Comparison of ENCODE assay signal across 19 mouse cellular contexts in the genomic region with DNA sequence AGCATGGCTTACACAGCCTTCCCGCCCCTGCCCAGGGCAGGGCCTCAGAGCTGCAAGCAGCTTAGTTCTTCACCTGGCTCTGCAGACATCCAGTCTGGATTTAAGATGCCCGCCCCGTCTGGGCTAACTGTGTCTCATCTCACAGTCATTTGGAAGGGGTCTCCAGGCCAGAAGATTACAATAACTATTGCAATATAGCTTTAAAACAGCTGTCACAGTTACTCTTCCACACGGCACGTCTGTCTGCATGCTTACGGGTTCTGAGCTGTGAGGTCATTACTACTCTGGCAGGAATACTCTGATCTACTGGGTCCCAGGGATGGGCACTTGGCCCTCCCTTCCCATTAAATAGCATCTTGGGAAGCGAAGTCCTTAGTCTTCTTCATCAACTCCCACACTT.
"Had no signal": no experiment of that assay in that cellular context is flagged by ENCODE, and none has a peak within 500 bp of the region (broad histone marks: within the 10 kb centered on the region; RNA-seq: fewer than 3 reads in every experiment).

No protein-coding gene starts in this region.

- H3K27me3 ChIP-seq: limb, embryonic 15.5 days; neural tube, embryonic 13.5 days; stomach, embryonic 15.5 days had no signal

- H3K27ac ChIP-seq: kidney, postnatal 0 days; left cerebral cortex, adult 2 months; limb, embryonic 15.5 days; liver, embryonic 14.5 days; neural tube, embryonic 13.5 days; stomach, embryonic 15.5 days had no signal

- H3K4me3 ChIP-seq: left cerebral cortex, adult 2 months; limb, embryonic 15.5 days; megakaryocyte, embryonic 14.5 days; neural tube, embryonic 13.5 days; stomach, embryonic 15.5 days had no signal

- H3K9ac ChIP-seq: limb, embryonic 15.5 days; liver, embryonic 14.5 days; liver, postnatal 0 days; neural tube, embryonic 13.5 days; stomach, embryonic 15.5 days had no signal

- DNase-seq: kidney, adult 2 months; kidney, postnatal 25 days; layer of hippocampus, postnatal 36 days; liver, postnatal 0 days; midbrain, embryonic 14.5 days; retina, postnatal 1 day; right cerebral cortex, postnatal 25 days; spleen, adult 18-20 months; thymus, postnatal 25 days had no signal

- ATAC-seq: intestine, postnatal 0 days; liver, postnatal 0 days had no signal

- H3K4me1 ChIP-seq: stomach, embryonic 15.5 days had no signal

- H3K36me3 ChIP-seq: limb, embryonic 15.5 days; neural tube, embryonic 13.5 days; stomach, embryonic 15.5 days had no signal

- H3K9me3 ChIP-seq: limb, embryonic 15.5 days; neural tube, embryonic 13.5 days; stomach, embryonic 15.5 days had no signal

- H3K4me2 ChIP-seq: limb, embryonic 15.5 days; liver, embryonic 11.5 days; midbrain, embryonic 11.5 days; neural tube, embryonic 13.5 days; stomach, embryonic 15.5 days had no signal
